Mouse (Mus musculus) fibroblast of lung, adult 2 months (primary cell): ENCODE data around the gene Arhgap22.

ENCODE experiments used
- DNase-seq: peaks from one replicate; pipeline ENCODE4 v3.0.0-alpha.2; 2011; ENCODE audit warnings: low read depth

The Arhgap22 gene

GRCm38 (mm10) chr14:33213823-33214766 lies at the start of gene Arhgap22:
Arhgap22 (plus strand) TSS chr14:33214026.
- DNase-seq = peak; percentile 39

- DNase-seq = no peak
Observed at GRCm38 (mm10) chr14:33168750-33169149, 45.1 kb upstream of the Arhgap22 start.

GRCm38 (mm10) chr14:33171942-33172341 lies 41.9 kb upstream of the Arhgap22 start:
- no peak for DNase-seq

GRCm38 (mm10) chr14:33175059-33175821 lies 38.6 kb upstream of the Arhgap22 start:
- DNase-seq = no peak

- DNase-seq = no peak
Observed at GRCm38 (mm10) chr14:33180102-33180501, 33.7 kb upstream of the Arhgap22 start.

- DNase-seq = no peak
Observed at GRCm38 (mm10) chr14:33185068-33185800, 28.6 kb upstream of the Arhgap22 start, which contains the start of gene Wdfy4. Wdfy4 (minus strand) TSS chr14:33185508.

GRCm38 (mm10) chr14:33187201-33187600 lies 26.6 kb upstream of the Arhgap22 start:
- DNase-seq = no peak

- no peak for DNase-seq
Observed at GRCm38 (mm10) chr14:33189230-33189629, 24.6 kb upstream of the Arhgap22 start.

- no peak for DNase-seq
Observed at GRCm38 (mm10) chr14:33189849-33190423, 23.9 kb upstream of the Arhgap22 start.

- no peak for DNase-seq
Observed at GRCm38 (mm10) chr14:33190646-33191045, 23.2 kb upstream of the Arhgap22 start.

- no peak for DNase-seq
Observed at GRCm38 (mm10) chr14:33193762-33194161, 20.1 kb upstream of the Arhgap22 start.

GRCm38 (mm10) chr14:33194241-33194640 lies 19.6 kb upstream of the Arhgap22 start:
- no peak for DNase-seq

- DNase-seq = no peak
Observed at GRCm38 (mm10) chr14:33202161-33202560, 11.7 kb upstream of the Arhgap22 start.

- no peak for DNase-seq
Observed at GRCm38 (mm10) chr14:33202885-33203284, 10.9 kb upstream of the Arhgap22 start.

GRCm38 (mm10) chr14:33203777-33204176 lies 10.0 kb upstream of the Arhgap22 start:
- no peak for DNase-seq

- no peak for DNase-seq
Observed at GRCm38 (mm10) chr14:33205280-33205965, 8.4 kb upstream of the Arhgap22 start.

GRCm38 (mm10) chr14:33207011-33207410 lies 6.8 kb upstream of the Arhgap22 start:
- no peak for DNase-seq

- no peak for DNase-seq
Observed at GRCm38 (mm10) chr14:33208331-33208730, 5.5 kb upstream of the Arhgap22 start.

GRCm38 (mm10) chr14:33210806-33211205 lies 3.0 kb upstream of the Arhgap22 start:
- DNase-seq = no peak

GRCm38 (mm10) chr14:33212271-33212957 lies 1.4 kb upstream of the Arhgap22 start:
- DNase-seq = no peak

- no peak for DNase-seq
Observed at GRCm38 (mm10) chr14:33212958-33213309, 892 bp upstream of the Arhgap22 start.
